Mouse (Mus musculus) intestine, embryonic 14.5 days (tissue): Measurements from ENCODE around the gene Rpl36a-ps1. TPM values are rescaled to one million over a fixed set of nuclear protein-coding genes. Genes with fewer than 3 reads are reported as not detected.

Source experiments
- ATAC-seq: fragments of 200-750 bp; cut with Nextera tagmentation; replicated peaks from 2 replicates; pipeline ENCODE4 v1.8.0; 2017; ENCODE audit warnings: low read depth, moderate number of reproducible peaks, moderate TSS enrichment, moderate library complexity; ENCODE audit not compliant: low FRiP score, low TSS enrichment
- DNase-seq: peaks from one replicate; pipeline ENCODE4 v3.0.0-alpha.2; 2018; ENCODE audit warnings: low spot score
- H3K27ac ChIP-seq: fragments of 300-500 bp; sonication (generic); 2 replicates; pipeline ENCODE4 v1.5.1; 2014; ENCODE audit warnings: low read depth, mild to moderate bottlenecking, control low read depth
- H3K27me3 ChIP-seq: fragments of 300-500 bp; sonication (generic); replicated peaks from 2 replicates; pipeline ENCODE4 v1.6.1; 2014; ENCODE audit warnings: low read length, control low read depth; ENCODE audit not compliant: control insufficient read depth, insufficient read depth
- H3K36me3 ChIP-seq: fragments of 300-500 bp; sonication (generic); 2 replicates; pipeline ENCODE4 v1.6.1; 2014; ENCODE audit warnings: low read length, control low read depth; ENCODE audit not compliant: control insufficient read depth, insufficient read depth
- H3K4me1 ChIP-seq: fragments of 300-500 bp; sonication (generic); replicated peaks from 2 replicates; pipeline ENCODE4 v1.6.1; 2014; ENCODE audit warnings: low read length, control low read depth, mixed read lengths; ENCODE audit not compliant: control insufficient read depth, insufficient read depth
- H3K4me2 ChIP-seq: fragments of 300-500 bp; sonication (generic); 2 replicates; pipeline ENCODE4 v1.6.1; 2014; ENCODE audit warnings: low read length
- H3K4me3 ChIP-seq: fragments of 300-500 bp; sonication (generic); 2 replicates; pipeline ENCODE4 v1.5.1; 2014; ENCODE audit warnings: low read depth, low read length, control low read depth, mixed read lengths
- H3K9ac ChIP-seq: fragments of 300-500 bp; sonication (generic); 2 replicates; pipeline ENCODE4 v1.6.1; 2014; ENCODE audit warnings: mild to moderate bottlenecking, low read length
- H3K9me3 ChIP-seq: fragments of 300-500 bp; sonication (generic); 2 replicates; pipeline ENCODE4 v1.6.1; 2016; ENCODE audit warnings: low read length, control low read depth; ENCODE audit not compliant: control insufficient read depth
- WGBS: fragments of 180-500 bp; shearing (Covaris S2); extraction: QIAGEN DNeasy Blood & Tissue Kit; methylation state at CpG from one replicate; pipeline ENCODE4 v1.1.7; 2014; 5-methylcytosine and 5-hydroxymethylcytosine counted together
- polyA plus RNA-seq: library from polyadenylated mRNA; unstranded; fragments of >200 nt; fragmentation: Nextera tagmentation; extraction: Ambion mirVana; gene quantifications from 2 replicates; pipeline ENCODE4 v1.2.1, GENCODE M21; 2014

Gene Rpl36a-ps1
- polyA plus RNA-seq, 1 experiment from 2014 or later: 2.6 TPM

- H3K36me3 ChIP-seq: peaks cover 4% of the 10 kb centered on the region; the same call in 1 of the 2 replicates
- peak; percentile 42 for DNase-seq
- H3K9me3 ChIP-seq: 0 out of 2 replicates have a peak, but pooled peaks cover 4% of the 10 kb centered on the region
- no peaks in the 10 kb centered on the region for H3K4me1 ChIP-seq
- H3K9ac ChIP-seq: no peak overlapping the region
- 69% methylated on average over 5 of the region's 5 CpGs for WGBS
- no peak overlapping the region for H3K4me3 ChIP-seq
- ATAC-seq: no peak
- H3K27ac ChIP-seq: no peak overlapping the region
- H3K27me3 ChIP-seq: no peaks in the 10 kb centered on the region
- H3K4me2 ChIP-seq: no peak overlapping the region
These were observed 35.9 kb upstream of the Rpl36a-ps1 start for GRCm38 (mm10) chr14:99029987-99030386.

- no peaks in the 10 kb centered on the region for H3K4me1 ChIP-seq
- no peaks in the 10 kb centered on the region for H3K36me3 ChIP-seq
- peak overlapping the region; percentile 31; the same call in 1 of the 2 replicates for H3K4me2 ChIP-seq
- H3K4me3 ChIP-seq: peak overlapping the region; percentile 11; the same call in 1 of the 2 replicates
- H3K9ac ChIP-seq: no peak overlapping the region
- WGBS: 53% methylated on average over 12 of the region's 12 CpGs
- DNase-seq (peak; percentile 48), ATAC-seq (no peak)
- 0 out of 2 replicates have a peak, but pooled peaks cover 4% of the 10 kb centered on the region for H3K9me3 ChIP-seq
- no peak overlapping the region for H3K27ac ChIP-seq
- no peaks in the 10 kb centered on the region for H3K27me3 ChIP-seq
These were observed 28.4 kb upstream of the Rpl36a-ps1 start for GRCm38 (mm10) chr14:99022346-99023086.

GRCm38 (mm10) chr14:99019136-99019808 is 25.2 kb upstream of the Rpl36a-ps1 start:
- Histone ChIP-seq H3K36me3 (no peaks in the 10 kb centered on the region), H3K9me3 (no peaks in the 10 kb centered on the region), H3K4me3 (no peak overlapping the region), H3K9ac (no peak overlapping the region), H3K27me3 (no peaks in the 10 kb centered on the region), H3K27ac (no peak overlapping the region), H3K4me1 (no peaks in the 10 kb centered on the region), H3K4me2 (peak overlapping the region; percentile 0; the same call in 1 of the 2 replicates)
- 37% methylated on average over 10 of the region's 10 CpGs for WGBS
- DNase-seq: peak; percentile 44
- ATAC-seq: no peak

GRCm38 (mm10) chr14:99018691-99019090 is 24.6 kb upstream of the Rpl36a-ps1 start:
- H3K9me3 ChIP-seq: no peaks in the 10 kb centered on the region
- DNase-seq: peak; percentile 27
- peak overlapping the region; percentile 0; the same call in 1 of the 2 replicates for H3K4me2 ChIP-seq
- H3K36me3 ChIP-seq: no peaks in the 10 kb centered on the region
- H3K4me3 ChIP-seq: no peak overlapping the region
- 50% methylated on average over 7 of the region's 7 CpGs for WGBS
- H3K4me1 ChIP-seq: no peaks in the 10 kb centered on the region
- no peak overlapping the region for H3K9ac ChIP-seq
- H3K27ac ChIP-seq: no peak overlapping the region
- no peak for ATAC-seq
- H3K27me3 ChIP-seq: no peaks in the 10 kb centered on the region

- Histone ChIP-seq H3K9me3 (no peaks in the 10 kb centered on the region), H3K4me3 (no peak overlapping the region), H3K4me1 (peaks cover 4% of the 10 kb centered on the region; the same call in 1 of the 2 replicates), H3K36me3 (no peaks in the 10 kb centered on the region), H3K27me3 (no peaks in the 10 kb centered on the region), H3K9ac (no peak overlapping the region), H3K27ac (no peak overlapping the region), H3K4me2 (no peak overlapping the region)
- WGBS: 48% methylated on average over 2 of the region's 2 CpGs
- ATAC-seq (no peak), DNase-seq (peak; percentile 2)
These were observed 16.8 kb upstream of the Rpl36a-ps1 start for GRCm38 (mm10) chr14:99010920-99011313.

- H3K4me3 ChIP-seq: no peak overlapping the region
- H3K4me1 ChIP-seq: peaks cover 4% of the 10 kb centered on the region; the same call in 1 of the 2 replicates
- no peaks in the 10 kb centered on the region for H3K27me3 ChIP-seq
- H3K9me3 ChIP-seq: no peaks in the 10 kb centered on the region
- WGBS: 63% methylated on average over 8 of the region's 8 CpGs
- H3K4me2 ChIP-seq: no peak overlapping the region
- DNase-seq (peak; percentile 37), ATAC-seq (no peak)
- no peak overlapping the region for H3K9ac ChIP-seq
- H3K36me3 ChIP-seq: no peaks in the 10 kb centered on the region
- H3K27ac ChIP-seq: no peak overlapping the region
These were observed 16.3 kb upstream of the Rpl36a-ps1 start for GRCm38 (mm10) chr14:99010224-99010919.

- DNase-seq (no peak), ATAC-seq (no peak)
- no peaks in the 10 kb centered on the region for H3K27me3 ChIP-seq
- H3K4me2 ChIP-seq: no peak overlapping the region
- no peak overlapping the region for H3K4me3 ChIP-seq
- H3K27ac ChIP-seq: no peak overlapping the region
- no peaks in the 10 kb centered on the region for H3K4me1 ChIP-seq
- no peaks in the 10 kb centered on the region for H3K9me3 ChIP-seq
- WGBS: 87% methylated on average over 2 of the region's 2 CpGs
- H3K9ac ChIP-seq: no peak overlapping the region
- no peaks in the 10 kb centered on the region for H3K36me3 ChIP-seq
These were observed 1.6 kb downstream of the Rpl36a-ps1 start for GRCm38 (mm10) chr14:98992482-98992881.

- DNase-seq (no peak), ATAC-seq (no peak)
- H3K9me3 ChIP-seq: no peaks in the 10 kb centered on the region
- WGBS: 58% methylated on average over 3 of the region's 3 CpGs
- H3K9ac ChIP-seq: no peak overlapping the region
- no peaks in the 10 kb centered on the region for H3K4me1 ChIP-seq
- H3K4me2 ChIP-seq: no peak overlapping the region
- no peak overlapping the region for H3K27ac ChIP-seq
- H3K27me3 ChIP-seq: no peaks in the 10 kb centered on the region
- H3K4me3 ChIP-seq: no peak overlapping the region
- H3K36me3 ChIP-seq: no peaks in the 10 kb centered on the region
These were observed 3.5 kb downstream of the Rpl36a-ps1 start for GRCm38 (mm10) chr14:98990636-98991035.
